Mouse (Mus musculus) heart, adult 2 months (tissue): ENCODE data around the gene Mrpl14.

Source experiments
- CTCF ChIP-seq: fragments of 200-600 bp; IDR thresholded peaks from 2 replicates; pipeline ENCODE4 v1.8.1; 2022; ENCODE audit warnings: antibody characterized with exemption, mild to moderate bottlenecking, moderate library complexity
- EP300 ChIP-seq: fragments of 200-500 bp; IDR thresholded peaks from 2 replicates; pipeline ENCODE4 v1.6.1; 2011; ENCODE audit warnings: low read depth, low read length, control low read depth; ENCODE audit not compliant: insufficient read depth

- TF ChIP-seq EP300 (no peak), CTCF (no peak)
Observed at GRCm38 (mm10) chr17:45729387-45729786, 43.3 kb downstream of the Mrpl14 start.
